Mouse (Mus musculus) MEL (cell line): Measurements from ENCODE around the gene Tdrd12. TPM values are rescaled to one million over a fixed set of nuclear protein-coding genes. Genes with fewer than 3 reads are reported as not detected.

Experiments used
- DNase-seq: peaks from one replicate; pipeline ENCODE4 v3.0.0; 2011; ENCODE audit warnings: low read depth, low spot score
- H3K27ac ChIP-seq: 2 replicates; pipeline ENCODE4 v1.5.1; 2012; ENCODE audit warnings: low read depth, mild to moderate bottlenecking, control low read depth, low read length, moderate library complexity; ENCODE audit not compliant: control insufficient read depth
- H3K27me3 ChIP-seq, 2 experiments: fragments of 150-350 bp in 1 of 2; sonication (generic) in 1 of 2; 2 replicates each; pipeline ENCODE4 v1.6.1; 2012; ENCODE audit warnings: low read length in 2 of 2, mild to moderate bottlenecking in 2 of 2, improper control_type of control experiment in 1 of 2, moderate library complexity in 1 of 2; ENCODE audit not compliant: insufficient read depth in 2 of 2, control insufficient read depth in 1 of 2
- H3K36me3 ChIP-seq, 2 experiments: 2 replicates each; pipeline ENCODE4 v1.6.1; 2012 to 2014; ENCODE audit warnings: low read length in 2 of 2, improper control_type of control experiment in 1 of 2, inconsistent platforms in 1 of 2, mild to moderate bottlenecking in 1 of 2; ENCODE audit not compliant: insufficient read depth in 2 of 2, control insufficient read depth in 1 of 2
- H3K4me1 ChIP-seq, 2 experiments: fragments of 150-350 bp in 1 of 2; sonication (generic) in 1 of 2; 2 replicates each; pipeline ENCODE4 v1.6.1; 2012; ENCODE audit warnings: low read length in 2 of 2, improper control_type of control experiment in 1 of 2, mild to moderate bottlenecking in 1 of 2; ENCODE audit not compliant: insufficient read depth in 2 of 2, control insufficient read depth in 1 of 2
- H3K4me3 ChIP-seq, 2 experiments: fragments of 150-350 bp in 1 of 2; sonication (generic) in 1 of 2; 2 replicates each; pipeline ENCODE4 v1.5.1; 2012; ENCODE audit warnings: low read depth in 2 of 2, low read length in 2 of 2, mild to moderate bottlenecking in 2 of 2, moderate library complexity in 2 of 2, control low read depth in 1 of 2, improper control_type of control experiment in 1 of 2; ENCODE audit not compliant: control insufficient read depth in 1 of 2, insufficient read depth in 1 of 2
- H3K79me2 ChIP-seq: 2 replicates; pipeline ENCODE4 v1.6.1; 2012; ENCODE audit warnings: mild to moderate bottlenecking, low read length, moderate library complexity; ENCODE audit not compliant: control insufficient read depth, poor library complexity, insufficient read depth
- H3K9ac ChIP-seq: 2 replicates; pipeline ENCODE4 v1.6.1; 2012; ENCODE audit warnings: low read depth, mild to moderate bottlenecking, control low read depth, low read length, moderate library complexity; ENCODE audit not compliant: control insufficient read depth, poor library complexity, severe bottlenecking
- H3K9me3 ChIP-seq: fragments of 150-350 bp; sonication (generic); replicated peaks from 2 replicates; pipeline ENCODE4 v1.6.1; 2012; ENCODE audit warnings: mild to moderate bottlenecking, low read length, improper control_type of control experiment, moderate library complexity; ENCODE audit not compliant: insufficient read depth
- BHLHE40 ChIP-seq: IDR thresholded peaks from 2 replicates; pipeline ENCODE4 v1.6.1; 2012; ENCODE audit warnings: low read depth, mild to moderate bottlenecking, inconsistent platforms, low read length, improper control_type of control experiment, borderline replicate concordance
- CHD2 ChIP-seq: IDR thresholded peaks from 2 replicates; pipeline ENCODE4 v1.6.1; 2011; ENCODE audit warnings: low read length, improper control_type of control experiment
- E2F4 ChIP-seq: IDR thresholded peaks from 2 replicates; pipeline ENCODE4 v1.6.1; 2011; ENCODE audit warnings: low read depth, low read length, improper control_type of control experiment, borderline replicate concordance
- ELF1 ChIP-seq: IDR thresholded peaks from 2 replicates; pipeline ENCODE4 v1.6.1; 2014; ENCODE audit warnings: low read depth, mild to moderate bottlenecking, inconsistent platforms, low read length, improper control_type of control experiment, moderate library complexity
- EP300 ChIP-seq, 2 experiments: IDR thresholded peaks; 2 replicates each; pipeline ENCODE4 v1.6.1; 2011; ENCODE audit warnings: improper control_type of control experiment in 2 of 2, low read length in 2 of 2, low read depth in 1 of 2, mild to moderate bottlenecking in 1 of 2
- ETS1 ChIP-seq: IDR thresholded peaks from 2 replicates; pipeline ENCODE4 v1.6.1; 2012; ENCODE audit warnings: low read depth, mild to moderate bottlenecking, inconsistent platforms, low read length, improper control_type of control experiment, moderate library complexity
- GATA1 ChIP-seq: IDR thresholded peaks from 2 replicates; pipeline ENCODE4 v1.6.1; 2011; ENCODE audit warnings: low read depth, low read length, improper control_type of control experiment
- MAZ ChIP-seq: IDR thresholded peaks from 2 replicates; pipeline ENCODE4 v1.6.1; 2012; ENCODE audit warnings: low read depth, mild to moderate bottlenecking, inconsistent platforms, low read length, improper control_type of control experiment
- MEF2A ChIP-seq: IDR thresholded peaks from 2 replicates; pipeline ENCODE4 v1.6.1; 2014; ENCODE audit warnings: low read depth, mild to moderate bottlenecking, inconsistent platforms, low read length, improper control_type of control experiment; ENCODE audit not compliant: poor library complexity, insufficient replicate concordance, severe bottlenecking; ENCODE audit errors: extremely low read depth
- MXI1 ChIP-seq: IDR thresholded peaks from 2 replicates; pipeline ENCODE4 v1.6.1; 2011; ENCODE audit warnings: mild to moderate bottlenecking, low read depth, low read length, improper control_type of control experiment
- MYB ChIP-seq: IDR thresholded peaks from 2 replicates; pipeline ENCODE4 v1.6.1; 2011; ENCODE audit warnings: mild to moderate bottlenecking, low read depth, low read length, improper control_type of control experiment
- MYC ChIP-seq: IDR thresholded peaks from 2 replicates; pipeline ENCODE4 v1.6.1; 2011; ENCODE audit warnings: low read depth, mild to moderate bottlenecking, low read length, improper control_type of control experiment, moderate library complexity
- NELFE ChIP-seq: IDR thresholded peaks from 2 replicates; pipeline ENCODE4 v1.6.1; 2011; ENCODE audit warnings: low read depth, low read length, improper control_type of control experiment
- NRF1 ChIP-seq: IDR thresholded peaks from 2 replicates; pipeline ENCODE4 v1.6.1; 2014; ENCODE audit warnings: low read depth, mild to moderate bottlenecking, inconsistent platforms, low read length, improper control_type of control experiment, moderate library complexity; ENCODE audit not compliant: poor library complexity, insufficient read depth, severe bottlenecking
- POLR2A ChIP-seq, 2 experiments: IDR thresholded peaks; 2 replicates each; pipeline ENCODE4 v1.6.1; 2011 to 2012; ENCODE audit warnings: low read length in 2 of 2, mild to moderate bottlenecking in 2 of 2, control low read depth in 1 of 2, improper control_type of control experiment in 1 of 2, low read depth in 1 of 2, moderate library complexity in 1 of 2; ENCODE audit not compliant: control insufficient read depth in 1 of 2, insufficient read depth in 1 of 2, poor library complexity in 1 of 2
- POLR2AphosphoS5 ChIP-seq: IDR thresholded peaks from 2 replicates; pipeline ENCODE4 v1.6.1; 2012; ENCODE audit warnings: low read depth, borderline replicate concordance, mild to moderate bottlenecking, inconsistent platforms, low read length, moderate library complexity, mixed read lengths
- RAD21 ChIP-seq: IDR thresholded peaks from 2 replicates; pipeline ENCODE4 v1.6.1; 2011; ENCODE audit warnings: mild to moderate bottlenecking, low read depth, low read length, improper control_type of control experiment
- SIN3A ChIP-seq: IDR thresholded peaks from 2 replicates; pipeline ENCODE4 v1.6.1; 2012; ENCODE audit warnings: low read length, improper control_type of control experiment, inconsistent platforms
- SMC3 ChIP-seq: IDR thresholded peaks from 2 replicates; pipeline ENCODE4 v1.6.1; 2011; ENCODE audit warnings: low read depth, low read length, improper control_type of control experiment
- TAL1 ChIP-seq: IDR thresholded peaks from 2 replicates; pipeline ENCODE4 v1.6.1; 2012; ENCODE audit warnings: mild to moderate bottlenecking, inconsistent platforms, low read length, moderate library complexity, mixed read lengths
- TBP ChIP-seq: IDR thresholded peaks from 2 replicates; pipeline ENCODE4 v1.8.0; 2011; ENCODE audit warnings: low read depth, low read length, improper control_type of control experiment
- UBTF ChIP-seq: IDR thresholded peaks from 2 replicates; pipeline ENCODE4 v1.6.1; 2012; ENCODE audit warnings: low read depth, mild to moderate bottlenecking, inconsistent platforms, low read length, improper control_type of control experiment, moderate library complexity, borderline replicate concordance; ENCODE audit not compliant: insufficient read depth
- USF1 ChIP-seq: IDR thresholded peaks from 2 replicates; pipeline ENCODE4 v1.6.1; 2014; ENCODE audit warnings: low read depth, mild to moderate bottlenecking, inconsistent platforms, low read length, improper control_type of control experiment, moderate library complexity
- USF2 ChIP-seq, 2 experiments: IDR thresholded peaks; 2 replicates each; pipeline ENCODE4 v1.6.1; 2011 to 2012; ENCODE audit warnings: improper control_type of control experiment in 2 of 2, low read length in 2 of 2, borderline replicate concordance in 1 of 2, inconsistent platforms in 1 of 2, low read depth in 1 of 2, mild to moderate bottlenecking in 1 of 2; ENCODE audit not compliant: insufficient read depth in 1 of 2
- ZKSCAN1 ChIP-seq: IDR thresholded peaks from 2 replicates; pipeline ENCODE4 v1.6.1; 2012; ENCODE audit warnings: low read depth, mild to moderate bottlenecking, inconsistent platforms, low read length, improper control_type of control experiment, moderate library complexity
- ZMIZ1 ChIP-seq: IDR thresholded peaks from 2 replicates; pipeline ENCODE4 v1.6.1; 2012; ENCODE audit warnings: low read depth, mild to moderate bottlenecking, inconsistent platforms, low read length, improper control_type of control experiment, moderate library complexity
- ZNF384 ChIP-seq: IDR thresholded peaks from 2 replicates; pipeline ENCODE4 v1.6.1; 2012; ENCODE audit warnings: low read depth, mild to moderate bottlenecking, inconsistent platforms, low read length, improper control_type of control experiment
- polyA plus RNA-seq, 2 experiments: library from polyadenylated mRNA; stranded (reverse) in 1 of 2; unstranded in 1 of 2; fragments of >175 nt in 1 of 2; fragments of >200 nt in 1 of 2; gene quantifications; 2 replicates each; pipeline versions ENCODE4 v1.2.1 to v1.2.4; 2012; ENCODE audit warnings: low replicate concordance in 2 of 2, low read depth in 1 of 2; ENCODE audit not compliant: insufficient read length in 2 of 2, insufficient read depth in 1 of 2, missing spikeins in 1 of 2
- total RNA-seq: library from RNA; depleted of rRNA; stranded (reverse); fragments of 300-350 nt; gene quantifications from 2 replicates; pipeline ENCODE4 v1.2.3, GENCODE M21; 2012

Gene Tdrd12
- total and polyA plus RNA-seq, 3 experiments = 0.25 to 0.50 TPM; not detected in 1

DNA sequence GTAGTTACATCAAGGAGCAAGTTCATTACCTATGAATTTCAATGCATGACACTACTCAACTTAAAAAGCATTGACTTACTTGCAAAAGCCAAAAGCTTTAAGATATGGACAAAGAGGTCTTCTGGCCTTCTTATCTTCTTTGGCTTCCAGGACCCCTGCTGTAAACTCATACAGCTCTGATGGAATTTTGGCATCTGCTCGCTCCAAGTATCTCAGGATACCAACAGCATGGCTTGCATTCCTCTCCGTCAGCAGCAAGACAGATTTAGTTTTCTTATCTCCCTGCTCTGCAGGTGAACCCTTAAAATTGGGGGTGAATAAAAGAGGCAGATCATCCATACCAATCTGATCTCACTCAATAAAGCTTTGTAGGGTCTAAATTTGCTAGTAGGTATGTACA, 52.4 kb downstream of the Tdrd12 start:
- H3K27ac ChIP-seq = no peak overlapping the region
- TF ChIP-seq MXI1 (no peak), EP300 (IDR thresholded peaks at IDR 0.05; ENCODE audit: low read depth in 1 of 2, low read length in 2 of 2) (no peak), USF2 (IDR thresholded peaks at IDR 0.05; ENCODE audit: borderline replicate concordance in 1 of 2, insufficient read depth in 1 of 2, low read depth in 1 of 2, low read length in 2 of 2) (no peak), SIN3A (no peak), ZNF384 (no peak), MEF2A (no peak), RAD21 (no peak), TBP (no peak), ZKSCAN1 (no peak), ELF1 (no peak), MYC (no peak), BHLHE40 (no peak), ZMIZ1 (no peak), NRF1 (no peak), UBTF (no peak), MYB (no peak), TAL1 (no peak), POLR2A (IDR thresholded peaks at IDR 0.05; ENCODE audit: control insufficient read depth in 1 of 2, insufficient read depth in 1 of 2, low read depth in 1 of 2, low read length in 2 of 2, poor library complexity in 1 of 2) (no peak)
- H3K9ac ChIP-seq = no peak overlapping the region
- H3K9me3 ChIP-seq = no peaks in the 10 kb centered on the region
- H3K4me1 ChIP-seq = no peaks in the 10 kb centered on the region
- H3K79me2 ChIP-seq = no peaks in the 10 kb centered on the region
- H3K4me3 ChIP-seq = no peak overlapping the region
- no peaks in the 10 kb centered on the region for H3K36me3 ChIP-seq
- DNase-seq = no peak
- peaks cover 0 to 7% of the 10 kb centered on the region in 2 experiments; a peak in 3 of 4 replicates for H3K27me3 ChIP-seq

DNA sequence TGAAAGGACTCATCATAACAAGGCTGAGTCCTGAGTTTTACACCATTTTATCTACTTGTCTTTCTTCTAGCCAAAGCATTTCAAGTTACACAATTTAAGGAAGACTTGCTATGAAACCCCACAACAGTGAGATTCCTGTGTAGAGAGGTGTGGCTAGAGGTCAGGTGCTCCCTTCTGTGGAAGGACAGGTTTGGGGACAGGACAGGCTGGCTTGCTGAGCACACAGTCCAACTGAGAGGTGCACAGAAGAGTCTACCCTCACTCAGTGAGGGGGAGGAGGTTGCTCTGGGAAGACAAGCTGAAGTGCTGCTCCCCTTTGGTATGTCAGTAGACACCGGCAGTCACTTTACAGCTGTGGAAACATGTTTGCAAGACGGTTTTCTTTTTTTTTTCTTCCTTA, 61.1 kb downstream of the Tdrd12 start:
- Histone ChIP-seq H3K9me3 (no peaks in the 10 kb centered on the region), H3K27me3 (peaks cover 5% of the 10 kb centered on the region in 2 experiments), H3K4me3 (no peak overlapping the region), H3K9ac (no peak overlapping the region), H3K36me3 (no peaks in the 10 kb centered on the region)
- DNase-seq = no peak
- TF ChIP-seq USF2 (IDR thresholded peaks at IDR 0.05; ENCODE audit: borderline replicate concordance in 1 of 2, insufficient read depth in 1 of 2, low read depth in 1 of 2, low read length in 2 of 2) (no peak), GATA1 (no peak), E2F4 (no peak), NELFE (no peak), ZMIZ1 (no peak), POLR2AphosphoS5 (no peak), MYB (no peak), CHD2 (no peak), MXI1 (no peak), MAZ (no peak), UBTF (no peak), USF1 (no peak), ETS1 (no peak), POLR2A (IDR thresholded peaks at IDR 0.05; ENCODE audit: control insufficient read depth in 1 of 2, insufficient read depth in 1 of 2, low read depth in 1 of 2, low read length in 2 of 2, poor library complexity in 1 of 2) (no peak), MYC (no peak), SMC3 (no peak), TAL1 (no peak)
- TF ChIP-seq, all 39 proteins: peak for 0
- H3K79me2 ChIP-seq = no peaks in the 10 kb centered on the region
- H3K4me1 ChIP-seq = no peaks in the 10 kb centered on the region; a peak in 1 of 4 replicates
- no peak overlapping the region for H3K27ac ChIP-seq
